Mouse (Mus musculus): ENCODE results near the gene D630045J12Rik. TPM values are rescaled to one million over a fixed set of nuclear protein-coding genes. Genes with fewer than 3 reads are reported as not detected.

D630045J12Rik gene
- polyA plus RNA-seq, 2 experiments, result 0.10 to 0.31 TPM

GRCm38 (mm10) chr6:38124207-38124835 is 129.5 kb downstream of the D630045J12Rik start, which contains the start of gene Atp6v0a4:
Gene Atp6v0a4, minus strand, starts transcription at chr6:38124586.
- Histone ChIP-seq H3K36me3 (replicated peaks; ENCODE audit: control insufficient read depth, insufficient read depth, low read depth) (no peaks in the 10 kb centered on the region), H3K27ac (no peak within 1 kb of the TSS), H3K9me3 (ENCODE audit: control insufficient read depth, low read length) (no peaks in the 10 kb centered on the region), H3K4me3 (ENCODE audit: insufficient read depth in 1 of 2, low read depth in 2 of 2, low read length in 2 of 2) (no peak within 1 kb of the TSS), H3K27me3 (ENCODE audit: control insufficient read depth, insufficient read depth, low read length) (no peaks in the 10 kb centered on the region), H3K9ac (replicated peaks) (no peak within 1 kb of the TSS), H3K4me1 (replicated peaks; ENCODE audit: control insufficient read depth in 2 of 2, insufficient read depth in 2 of 2, low read length in 1 of 2) (peaks cover 0 to 2% of the 10 kb centered on the region in 2 experiments; a peak in 1 of 4 replicates), H3K4me2 (ENCODE audit: low read depth) (no peak within 1 kb of the TSS)
- WGBS (ENCODE audit: insufficient replicate concordance), result 75% methylated on average over 7 of the region's 7 CpGs
- no peak for TF ChIP-seq EP300 (IDR thresholded peaks at IDR 0.05; ENCODE audit: low read depth)
- no peak for TF ChIP-seq CTCF (IDR thresholded peaks at IDR 0.05; ENCODE audit: low read depth)
- ATAC-seq (ENCODE audit: insufficient read depth) (no peak), DNase-seq (ENCODE audit: low read depth in 3 of 3, low spot score in 3 of 3) (no peak)

- ATAC-seq (ENCODE audit: insufficient read depth), result no peak
- Histone ChIP-seq H3K27me3 (ENCODE audit: control insufficient read depth, insufficient read depth, low read length) (no peaks in the 10 kb centered on the region), H3K4me1 (replicated peaks; ENCODE audit: control insufficient read depth in 2 of 2, insufficient read depth in 2 of 2, low read length in 1 of 2) (peaks cover 0 to 2% of the 10 kb centered on the region in 2 experiments; a peak in 1 of 4 replicates), H3K9me3 (ENCODE audit: control insufficient read depth, low read length) (no peaks in the 10 kb centered on the region), H3K4me3 (ENCODE audit: insufficient read depth in 1 of 2, low read depth in 2 of 2, low read length in 2 of 2) (no peak overlapping the region), H3K36me3 (replicated peaks; ENCODE audit: control insufficient read depth, insufficient read depth, low read depth) (no peaks in the 10 kb centered on the region), H3K4me2 (ENCODE audit: low read depth) (no peak overlapping the region), H3K27ac (no peak overlapping the region), H3K9ac (replicated peaks) (no peak overlapping the region)
- DNase-seq (ENCODE audit: low read depth in 3 of 3, low spot score in 3 of 3), result no peak
- TF ChIP-seq CTCF (IDR thresholded peaks at IDR 0.05; ENCODE audit: low read depth) (no peak), EP300 (IDR thresholded peaks at IDR 0.05; ENCODE audit: low read depth) (no peak)
- WGBS (ENCODE audit: insufficient replicate concordance), result 67% methylated on average over 18 of the region's 18 CpGs
Observed at GRCm38 (mm10) chr6:38123471-38124206, 130.2 kb downstream of the D630045J12Rik start.

GRCm38 (mm10) chr6:38122791-38123190 is 131.0 kb downstream of the D630045J12Rik start:
- no peak overlapping the region for H3K27ac ChIP-seq
- no peak for DNase-seq (ENCODE audit: low read depth in 3 of 3, low spot score in 3 of 3)
- H3K9me3 ChIP-seq (ENCODE audit: control insufficient read depth, low read length), result no peaks in the 10 kb centered on the region
- TF ChIP-seq CTCF (IDR thresholded peaks at IDR 0.05; ENCODE audit: low read depth), result no peak
- no peak for TF ChIP-seq EP300 (IDR thresholded peaks at IDR 0.05; ENCODE audit: low read depth)
- H3K4me1 ChIP-seq (replicated peaks; ENCODE audit: control insufficient read depth in 2 of 2, insufficient read depth in 2 of 2, low read length in 1 of 2), result peaks cover 0 to 2% of the 10 kb centered on the region in 2 experiments; a peak in 1 of 4 replicates
- H3K4me3 ChIP-seq (ENCODE audit: insufficient read depth in 1 of 2, low read depth in 2 of 2, low read length in 2 of 2), result no peak overlapping the region
- no peaks in the 10 kb centered on the region for H3K36me3 ChIP-seq (replicated peaks; ENCODE audit: control insufficient read depth, insufficient read depth, low read depth)
- no peaks in the 10 kb centered on the region for H3K27me3 ChIP-seq (ENCODE audit: control insufficient read depth, insufficient read depth, low read length)
- no peak overlapping the region for H3K9ac ChIP-seq (replicated peaks)
- no peak for ATAC-seq (ENCODE audit: insufficient read depth)
- no peak overlapping the region for H3K4me2 ChIP-seq (ENCODE audit: low read depth)
- WGBS (ENCODE audit: insufficient replicate concordance), result 57% methylated on average over 6 of the region's 6 CpGs

- Histone ChIP-seq H3K9me3 (ENCODE audit: control insufficient read depth, low read length) (no peaks in the 10 kb centered on the region), H3K27ac (no peak overlapping the region), H3K36me3 (replicated peaks; ENCODE audit: control insufficient read depth, insufficient read depth, low read depth) (no peaks in the 10 kb centered on the region), H3K4me2 (ENCODE audit: low read depth) (no peak overlapping the region), H3K4me3 (ENCODE audit: insufficient read depth in 1 of 2, low read depth in 2 of 2, low read length in 2 of 2) (no peak overlapping the region), H3K9ac (replicated peaks) (no peak overlapping the region), H3K27me3 (ENCODE audit: control insufficient read depth, insufficient read depth, low read length) (no peaks in the 10 kb centered on the region), H3K4me1 (replicated peaks; ENCODE audit: control insufficient read depth in 2 of 2, insufficient read depth in 2 of 2, low read length in 1 of 2) (peaks cover 0 to 2% of the 10 kb centered on the region in 2 experiments; a peak in 1 of 4 replicates)
- TF ChIP-seq CTCF (IDR thresholded peaks at IDR 0.05; ENCODE audit: low read depth) (no peak), EP300 (IDR thresholded peaks at IDR 0.05; ENCODE audit: low read depth) (no peak)
- no peak for DNase-seq (ENCODE audit: low read depth in 3 of 3, low spot score in 3 of 3)
- no peak for ATAC-seq (ENCODE audit: insufficient read depth)
- 52% methylated on average over 5 of the region's 5 CpGs for WGBS (ENCODE audit: insufficient replicate concordance)
Observed at GRCm38 (mm10) chr6:38121843-38122242, 132.0 kb downstream of the D630045J12Rik start.
